Comparison of ENCODE assay signal across 27 mouse cellular contexts in the genomic region with DNA sequence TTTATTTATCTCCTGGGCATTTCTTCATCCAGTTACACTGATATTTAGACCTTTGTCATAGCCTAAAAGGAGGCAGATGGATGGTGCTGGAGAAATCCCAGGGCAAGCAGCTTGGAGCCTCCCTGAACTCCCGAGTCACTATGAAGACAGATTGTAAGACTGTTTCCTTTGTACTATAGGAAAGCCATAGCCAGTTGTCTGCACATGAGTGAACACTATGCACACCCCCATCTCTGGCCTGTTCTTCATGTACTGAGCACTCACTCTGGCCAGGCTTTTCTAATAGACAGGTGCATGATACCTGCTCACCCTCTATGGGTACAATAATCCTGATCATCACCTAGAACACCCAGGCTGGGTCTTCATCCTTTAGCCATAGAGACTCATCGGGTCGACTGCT.
DNase-seq lines count a peak whose midpoint lies in the region; ATAC-seq and TF ChIP-seq lines count a peak whose summit lies in the region.
"Had no signal": no experiment of that assay in that cellular context is flagged by ENCODE, and none has a peak within 500 bp of the region (broad histone marks: within the 10 kb centered on the region; RNA-seq: fewer than 3 reads in every experiment).

No protein-coding gene starts in this region.

- ATAC-seq in forebrain, embryonic 14.5 days, result no peak
- no peak for ATAC-seq in forebrain, embryonic 11.5 days (replicated peaks; ENCODE audit: low FRiP score)
- ATAC-seq in midbrain, postnatal 0 days (ENCODE audit: low FRiP score), result no peak
- ATAC-seq in midbrain, embryonic 15.5 days (replicated peaks), result no peak
- ATAC-seq: forebrain, embryonic 13.5 days had no signal

- no peaks in the 10 kb centered on the region for H3K4me1 ChIP-seq in forebrain, embryonic 14.5 days (ENCODE audit: control insufficient read depth, insufficient read depth, low read length)
- H3K4me1 ChIP-seq in forebrain, embryonic 11.5 days (replicated peaks; ENCODE audit: control insufficient read depth, insufficient read depth, low read length), result no peaks in the 10 kb centered on the region
- H3K4me1 ChIP-seq in midbrain, postnatal 0 days (ENCODE audit: insufficient read depth, low read length), result no peaks in the 10 kb centered on the region
- no peaks in the 10 kb centered on the region for H3K4me1 ChIP-seq in midbrain, embryonic 15.5 days
- H3K4me1 ChIP-seq: embryonic facial prominence, embryonic 10.5 days; embryonic facial prominence, embryonic 15.5 days; forebrain, embryonic 13.5 days; hindbrain, embryonic 10.5 days; limb, embryonic 13.5 days; lung, embryonic 15.5 days; stomach, embryonic 15.5 days had no signal

- peak; percentile 3 for DNase-seq in forebrain, embryonic 14.5 days (ENCODE audit: low spot score)
- DNase-seq in forebrain, embryonic 11.5 days (ENCODE audit: low spot score), result no peak
- peak; percentile 24 for DNase-seq in midbrain, postnatal 0 days (ENCODE audit: low spot score)
- DNase-seq in cerebellum, adult 9-10 months, result peak; percentile 78
- peak; percentile 55 to 62 for DNase-seq in cerebellum, postnatal 36 days
- DNase-seq in frontal cortex, postnatal 25 days (ENCODE audit: low spot score in 2 of 2), result no peak
- no peak for DNase-seq in kidney, postnatal 10 days
- DNase-seq: adrenal gland, adult 8-10 months; heart, postnatal 14 days; kidney, adult 11 months; kidney, postnatal 36 days; retina, postnatal 1 day; right cerebral cortex, postnatal 14 days; thymus, postnatal 14 days had no signal

- no peak overlapping the region for H3K4me2 ChIP-seq in forebrain, embryonic 14.5 days (ENCODE audit: low read length)
- no peak overlapping the region for H3K4me2 ChIP-seq in forebrain, embryonic 11.5 days (ENCODE audit: low read depth, low read length, severe bottlenecking)
- no peak overlapping the region for H3K4me2 ChIP-seq in midbrain, postnatal 0 days (ENCODE audit: low read depth, low read length, poor library complexity, severe bottlenecking)
- H3K4me2 ChIP-seq in midbrain, embryonic 15.5 days, result no peak overlapping the region
- H3K4me2 ChIP-seq: embryonic facial prominence, embryonic 15.5 days; forebrain, embryonic 13.5 days; limb, embryonic 13.5 days; liver, embryonic 11.5 days; lung, embryonic 15.5 days; midbrain, embryonic 11.5 days; stomach, embryonic 15.5 days had no signal

- no peaks in the 10 kb centered on the region for H3K9me3 ChIP-seq in forebrain, embryonic 14.5 days (replicated peaks; ENCODE audit: control insufficient read depth, low read length)
- H3K9me3 ChIP-seq in forebrain, embryonic 11.5 days (ENCODE audit: control insufficient read depth, low read length), result no peaks in the 10 kb centered on the region
- no peaks in the 10 kb centered on the region for H3K9me3 ChIP-seq in midbrain, postnatal 0 days (ENCODE audit: low read length)
- no peaks in the 10 kb centered on the region for H3K9me3 ChIP-seq in midbrain, embryonic 15.5 days
- H3K9me3 ChIP-seq: embryonic facial prominence, embryonic 10.5 days; embryonic facial prominence, embryonic 15.5 days; forebrain, embryonic 13.5 days; G1E; hindbrain, embryonic 10.5 days; limb, embryonic 13.5 days; lung, embryonic 15.5 days; stomach, embryonic 15.5 days had no signal

- no peak overlapping the region for H3K27ac ChIP-seq in forebrain, embryonic 14.5 days (ENCODE audit: low read depth, low read length)
- no peak overlapping the region for H3K27ac ChIP-seq in forebrain, embryonic 11.5 days (ENCODE audit: low read depth, low read length)
- no peak overlapping the region for H3K27ac ChIP-seq in midbrain, postnatal 0 days (ENCODE audit: low read depth, low read length)
- H3K27ac ChIP-seq in midbrain, embryonic 15.5 days, result no peak overlapping the region
- H3K27ac ChIP-seq: embryonic facial prominence, embryonic 10.5 days; embryonic facial prominence, embryonic 15.5 days; forebrain, embryonic 13.5 days; hindbrain, embryonic 10.5 days; layer of hippocampus, adult 2 months; left cerebral cortex, adult 2 months; limb, embryonic 13.5 days; lung, embryonic 15.5 days; stomach, embryonic 15.5 days had no signal

- TF ChIP-seq CTCF in midbrain, postnatal 0 days (IDR thresholded peaks at IDR 0.05), result no peak

- no peaks in the 10 kb centered on the region for H3K27me3 ChIP-seq in forebrain, embryonic 14.5 days (replicated peaks; ENCODE audit: control insufficient read depth, insufficient read depth, low read length)
- no peaks in the 10 kb centered on the region for H3K27me3 ChIP-seq in forebrain, embryonic 11.5 days (ENCODE audit: control insufficient read depth, insufficient read depth, low read length)
- no peaks in the 10 kb centered on the region for H3K27me3 ChIP-seq in midbrain, postnatal 0 days (ENCODE audit: insufficient read depth, low read length)
- H3K27me3 ChIP-seq in midbrain, embryonic 15.5 days (replicated peaks), result no peaks in the 10 kb centered on the region
- H3K27me3 ChIP-seq: embryonic facial prominence, embryonic 15.5 days; forebrain, embryonic 13.5 days; limb, embryonic 13.5 days; lung, embryonic 15.5 days; stomach, embryonic 15.5 days had no signal

- H3K4me3 ChIP-seq in forebrain, embryonic 14.5 days (ENCODE audit: low read depth, low read length), result no peak overlapping the region
- no peak overlapping the region for H3K4me3 ChIP-seq in forebrain, embryonic 11.5 days (ENCODE audit: low read depth, low read length)
- no peak overlapping the region for H3K4me3 ChIP-seq in midbrain, postnatal 0 days (ENCODE audit: low read depth, low read length)
- no peak overlapping the region for H3K4me3 ChIP-seq in midbrain, embryonic 15.5 days
- H3K4me3 ChIP-seq: embryonic facial prominence, embryonic 10.5 days; embryonic facial prominence, embryonic 15.5 days; forebrain, embryonic 13.5 days; hindbrain, embryonic 10.5 days; layer of hippocampus, adult 2 months; left cerebral cortex, adult 2 months; limb, embryonic 13.5 days; lung, embryonic 15.5 days; stomach, embryonic 15.5 days had no signal

- no peaks in the 10 kb centered on the region for H3K36me3 ChIP-seq in forebrain, embryonic 14.5 days (ENCODE audit: control insufficient read depth, insufficient read depth, low read length)
- no peaks in the 10 kb centered on the region for H3K36me3 ChIP-seq in forebrain, embryonic 11.5 days (ENCODE audit: control insufficient read depth, insufficient read depth, low read length)
- no peaks in the 10 kb centered on the region for H3K36me3 ChIP-seq in midbrain, postnatal 0 days (ENCODE audit: insufficient read depth, low read length)
- no peaks in the 10 kb centered on the region for H3K36me3 ChIP-seq in midbrain, embryonic 15.5 days (replicated peaks)
- H3K36me3 ChIP-seq: embryonic facial prominence, embryonic 10.5 days; embryonic facial prominence, embryonic 15.5 days; G1E; hindbrain, embryonic 10.5 days; limb, embryonic 13.5 days; lung, embryonic 15.5 days; stomach, embryonic 15.5 days had no signal

- no peak overlapping the region for H3K9ac ChIP-seq in forebrain, embryonic 14.5 days (ENCODE audit: low read length)
- H3K9ac ChIP-seq in forebrain, embryonic 11.5 days (ENCODE audit: low read length), result no peak overlapping the region
- no peak overlapping the region for H3K9ac ChIP-seq in midbrain, postnatal 0 days (replicated peaks; ENCODE audit: low read length, poor library complexity, severe bottlenecking)
- H3K9ac ChIP-seq in midbrain, embryonic 15.5 days, result no peak overlapping the region
- H3K9ac ChIP-seq: embryonic facial prominence, embryonic 15.5 days; forebrain, embryonic 13.5 days; limb, embryonic 13.5 days; lung, embryonic 15.5 days; stomach, embryonic 15.5 days had no signal

- 78% methylated on average over 3 of the region's 3 CpGs for WGBS in forebrain, embryonic 14.5 days
- WGBS in forebrain, embryonic 11.5 days, result 86% methylated on average over 3 of the region's 3 CpGs
- 93% methylated on average over 3 of the region's 3 CpGs for WGBS in midbrain, postnatal 0 days
- WGBS in midbrain, embryonic 15.5 days, result 90% methylated on average over 3 of the region's 3 CpGs

Comparison
In these comparisons a context has a peak if more than half of its experiments do, and no peak if none do; other contexts are left out.
1. DNase-seq: peak in forebrain, embryonic 14.5 days (single experiment), midbrain, postnatal 0 days (single experiment), cerebellum, adult 9-10 months (single experiment) and cerebellum, postnatal 36 days (2 of 2); none in forebrain, embryonic 11.5 days (single experiment), frontal cortex, postnatal 25 days (0 of 2) and kidney, postnatal 10 days (single experiment).